Mouse (Mus musculus) hematopoietic stem cell, adult 5-6 weeks (primary cell): ENCODE results near the gene Lsg1. TPM values are rescaled to one million over a fixed set of nuclear protein-coding genes. Genes with fewer than 3 reads are reported as not detected.

Experiments
- ATAC-seq, 2 experiments: fragments of 125-278 bp in 1 of 2; replicated peaks in 1 of 2; 2 replicates each; pipeline ENCODE4 v1.8.0; 2016 to 2017; ENCODE audit warnings: inconsistent platforms in 2 of 2, mild to moderate bottlenecking in 2 of 2, moderate number of reproducible peaks in 2 of 2, low read depth in 1 of 2, moderate TSS enrichment in 1 of 2; ENCODE audit not compliant: low FRiP score in 2 of 2, poor library complexity in 2 of 2, severe bottlenecking in 2 of 2, insufficient read depth in 1 of 2, low TSS enrichment in 1 of 2
- total RNA-seq: library from RNA; stranded (forward); fragments of 172-1452, 232-1000 nt; gene quantifications from 2 replicates; pipeline ENCODE4 v1.2.3, GENCODE M21; 2017

The Lsg1 gene
- total RNA-seq = 57.5 TPM in 2 replicates

DNA sequence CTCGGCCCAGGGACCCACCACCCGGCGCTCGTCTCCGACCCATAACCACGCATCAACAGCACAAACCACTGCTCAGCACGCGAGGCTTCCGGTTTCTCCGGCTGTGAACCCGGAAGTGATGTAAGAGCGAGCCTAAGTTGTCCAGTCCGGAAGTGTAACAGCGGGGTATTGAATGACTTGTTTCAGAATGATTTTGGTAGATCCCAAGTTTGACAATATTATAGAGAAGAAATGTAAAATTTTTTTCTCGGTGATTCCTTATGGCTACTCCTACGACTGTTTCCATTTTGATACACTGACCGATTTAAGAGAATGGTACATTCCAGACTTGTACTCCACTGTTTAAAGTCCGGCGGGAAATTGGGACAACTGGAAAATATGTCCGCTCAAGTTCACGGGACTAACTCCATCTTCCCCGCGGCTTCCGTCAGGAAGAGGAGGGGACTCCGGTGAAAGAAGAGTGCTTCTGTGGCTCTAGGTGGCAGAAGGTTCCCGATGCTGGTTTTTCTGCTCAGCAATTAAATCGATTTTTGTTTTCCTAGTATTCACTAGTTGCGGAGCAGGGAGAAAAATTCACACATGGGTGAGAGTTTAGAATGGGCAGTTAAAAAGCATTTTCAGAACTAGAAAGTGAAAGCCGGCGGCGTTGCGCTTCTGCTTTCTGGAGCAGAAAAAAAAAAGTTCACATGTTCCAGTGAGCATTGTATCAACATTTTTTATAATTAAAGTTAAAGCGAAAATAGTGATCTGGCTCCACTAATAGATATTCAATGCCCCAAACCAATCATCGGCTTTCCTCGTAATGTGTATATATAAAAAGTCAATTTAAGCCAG lies at the start of gene Lsg1:
Gene Lsg1 (minus strand): TSS at position 99 of the 834 bp plus-strand sequence.
- ATAC-seq = peak; percentile 94 to 95

DNA sequence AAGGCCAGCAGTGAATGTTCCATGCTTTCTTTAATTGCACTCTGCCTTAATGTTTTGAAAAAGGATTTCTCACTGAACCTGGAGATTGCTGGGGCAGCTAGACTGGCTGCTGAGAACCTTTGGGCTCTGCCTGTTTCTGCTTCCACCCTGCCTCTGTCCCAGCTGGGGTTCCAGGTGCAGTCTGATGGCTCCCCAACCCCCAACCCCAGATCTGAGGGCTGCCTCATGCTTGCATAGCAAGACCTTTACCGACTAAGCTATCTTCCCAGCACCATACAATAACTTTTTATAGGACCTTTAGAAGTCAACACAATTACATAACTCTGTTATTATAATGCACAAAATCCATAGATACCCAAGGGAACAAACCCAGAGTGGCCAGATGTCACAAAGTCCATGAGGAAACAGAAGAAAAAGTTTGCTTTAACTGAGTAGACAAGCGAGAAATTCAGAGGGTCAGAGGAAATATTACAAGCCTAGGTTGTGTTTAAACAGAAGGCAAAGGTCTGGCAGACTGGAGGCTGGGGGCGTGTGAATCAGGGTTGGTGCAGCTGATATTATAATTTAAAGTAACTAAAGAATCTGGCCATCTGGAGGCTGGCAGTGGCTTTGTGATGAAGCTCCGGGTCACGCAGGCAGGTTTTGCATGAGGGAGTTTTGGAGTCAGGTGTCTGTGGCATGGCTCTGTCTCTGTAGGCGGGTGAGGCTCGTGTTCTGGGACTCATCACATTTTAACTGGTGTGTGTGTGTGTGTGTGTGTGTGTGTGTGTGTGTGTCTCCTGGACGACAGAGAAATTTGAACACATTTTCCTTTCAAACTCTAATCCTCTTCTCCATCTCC lies 46.7 kb upstream of the Lsg1 start:
- ATAC-seq = no peak

DNA sequence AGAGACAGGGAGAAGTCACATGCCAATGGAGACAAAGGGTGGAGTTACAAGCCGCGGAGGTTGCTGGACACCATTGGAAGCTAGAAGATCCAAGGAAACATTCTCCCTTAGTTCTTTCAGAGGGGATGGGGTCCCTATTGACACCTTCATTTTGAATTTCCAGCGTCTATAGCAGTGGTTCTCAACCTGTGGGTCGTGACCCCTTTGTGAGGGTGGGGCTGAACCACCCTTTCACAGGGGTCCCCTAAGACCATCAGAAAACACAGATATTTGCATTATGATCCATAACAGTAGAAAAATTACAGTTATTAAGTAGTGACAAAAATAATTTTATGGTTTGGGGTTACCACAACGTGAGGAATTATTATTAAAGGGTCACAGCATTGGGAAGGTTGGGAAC lies 42.1 kb upstream of the Lsg1 start:
- ATAC-seq = no peak

DNA sequence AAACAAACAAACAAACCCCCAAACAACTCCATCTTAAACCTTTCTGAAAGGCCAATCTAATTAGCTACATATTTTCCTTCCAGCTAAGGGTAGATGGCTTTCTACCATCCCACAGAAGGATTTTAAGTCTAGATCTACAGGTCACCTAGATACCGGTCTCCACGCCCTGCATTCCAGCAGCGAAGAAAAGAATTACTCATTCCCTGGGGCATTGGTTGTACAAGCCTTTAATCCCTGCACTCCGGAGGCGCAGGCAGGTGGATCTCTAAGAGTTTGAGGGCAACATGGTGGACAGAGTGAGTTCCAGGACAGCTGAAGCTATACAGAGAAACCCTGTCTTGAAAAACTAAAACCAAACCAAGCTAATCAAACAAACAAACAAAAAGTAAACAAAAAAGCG lies 41.0 kb upstream of the Lsg1 start:
- no peak for ATAC-seq

DNA sequence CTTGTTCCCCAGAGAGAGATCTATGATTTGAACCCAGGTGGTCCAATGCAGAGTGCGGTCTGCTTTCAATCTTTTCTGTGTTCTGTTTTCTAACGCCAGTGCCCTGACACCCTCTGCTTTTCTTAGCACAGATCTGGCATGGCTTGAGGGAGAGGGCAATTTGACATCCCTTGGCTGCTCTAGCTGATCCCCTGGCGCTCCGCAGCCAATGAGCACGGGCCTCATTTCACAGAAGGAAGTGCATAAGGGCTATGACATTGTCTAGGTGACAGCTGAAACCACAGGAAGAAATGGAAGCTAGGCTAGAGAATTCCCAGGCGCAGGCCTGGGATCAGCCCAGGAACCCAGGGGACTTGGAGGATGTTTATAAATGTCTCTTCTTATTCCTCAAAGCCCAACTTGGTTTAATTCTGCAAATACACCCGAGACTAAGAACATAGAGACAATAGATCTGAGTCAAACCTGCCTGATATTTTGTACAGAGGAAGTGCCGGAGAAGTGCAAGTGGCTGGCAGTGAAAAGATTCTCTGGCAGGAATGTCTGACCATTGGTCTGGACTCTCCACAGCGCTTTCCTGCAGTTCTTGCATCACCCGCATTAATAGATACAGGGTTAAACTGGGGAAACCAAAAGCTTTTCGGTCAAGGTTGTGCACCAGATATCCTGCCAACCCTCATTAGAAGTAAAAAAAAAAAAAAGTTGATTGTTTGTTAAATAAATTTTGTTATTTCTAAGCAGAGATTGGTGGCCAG lies 40.4 kb upstream of the Lsg1 start:
- ATAC-seq = no peak

DNA sequence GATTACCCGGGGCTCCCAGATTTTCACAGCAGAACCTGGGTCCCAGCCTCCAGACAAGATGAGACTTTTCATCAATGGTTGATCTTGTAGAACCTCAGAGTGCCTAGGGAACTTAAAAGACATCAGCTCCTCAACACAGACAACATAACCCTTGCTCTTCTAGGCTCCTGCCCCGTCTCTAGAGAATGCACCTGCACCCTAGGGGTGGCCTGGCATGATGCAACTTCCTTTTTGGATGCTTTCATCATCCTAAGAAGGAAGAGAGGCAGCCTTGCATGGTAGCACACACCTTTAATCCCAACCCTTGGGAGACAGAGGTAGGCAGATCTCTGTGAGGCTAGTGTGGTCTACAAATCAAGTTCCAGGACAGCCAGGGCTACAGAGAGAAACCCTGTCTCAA lies 37.2 kb upstream of the Lsg1 start:
- ATAC-seq = no peak

DNA sequence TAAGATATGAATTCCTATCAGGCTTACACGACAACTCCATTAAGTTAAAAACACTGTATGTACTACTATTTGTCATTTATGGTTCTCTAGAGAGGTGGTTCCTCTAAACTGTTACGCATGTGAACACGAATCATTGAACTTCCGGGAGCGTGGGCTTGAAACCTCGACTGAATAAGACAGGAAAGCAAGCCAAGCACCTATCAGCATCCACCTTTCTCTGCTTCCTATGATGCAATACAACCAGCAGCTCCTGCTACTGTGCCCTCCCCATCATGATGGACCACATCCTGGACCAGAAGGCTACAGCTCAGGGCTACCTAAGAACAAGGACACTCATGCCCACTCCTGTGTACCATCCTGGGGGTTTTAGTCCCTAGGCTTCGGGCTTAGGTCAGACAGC lies 36.3 kb upstream of the Lsg1 start:
- ATAC-seq = peak in 1 of 2 experiments; percentile 45; a peak in 1 of 4 replicates

DNA sequence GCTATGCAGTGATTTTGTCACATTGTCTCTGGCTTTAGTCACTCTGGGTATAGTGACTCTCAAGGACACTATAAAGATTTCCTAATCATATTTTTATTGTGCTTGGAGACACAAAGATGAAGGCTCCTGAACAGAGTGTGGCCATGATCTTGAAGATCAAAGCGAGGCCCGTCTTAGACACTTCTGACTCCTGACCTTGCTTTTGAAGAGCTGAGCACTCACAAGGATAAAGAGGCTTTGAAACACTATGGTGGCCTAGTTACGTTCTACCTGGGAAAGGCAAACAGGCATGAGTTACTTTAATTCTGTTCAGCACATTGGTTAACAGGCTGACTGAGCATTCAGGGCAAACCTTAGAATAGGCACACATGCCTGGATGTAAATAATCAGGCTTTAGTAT lies 28.9 kb upstream of the Lsg1 start:
- ATAC-seq = no peak

DNA sequence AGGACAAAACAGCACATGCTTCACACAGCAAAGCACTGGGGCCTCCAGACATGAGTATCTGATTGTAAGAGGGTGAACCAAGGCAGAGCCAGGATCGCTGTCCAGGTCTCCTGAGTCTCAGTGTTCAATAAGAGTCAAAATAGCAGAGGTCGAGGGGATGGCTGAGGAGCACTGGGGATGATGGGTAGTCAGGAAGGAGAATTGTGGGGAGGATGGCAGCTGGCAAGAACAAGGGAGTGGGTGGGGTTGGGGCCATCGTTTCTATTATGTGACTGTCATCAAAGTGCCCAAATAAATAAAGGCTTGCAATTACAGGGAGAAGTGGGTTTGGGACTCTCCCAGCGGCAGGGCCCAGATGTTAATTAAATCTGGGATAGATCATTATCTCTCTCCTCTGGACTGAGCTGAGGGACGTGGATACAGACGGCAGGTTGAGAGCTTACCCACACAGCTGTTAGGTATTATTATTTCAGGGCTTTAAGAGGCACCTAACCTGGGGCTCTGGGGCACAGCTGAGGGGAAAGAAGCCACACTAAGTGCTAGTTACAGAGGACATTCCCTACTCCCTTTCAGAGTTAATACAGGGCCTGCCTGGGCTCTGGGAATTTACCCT lies 27.4 kb upstream of the Lsg1 start:
- ATAC-seq = no peak

DNA sequence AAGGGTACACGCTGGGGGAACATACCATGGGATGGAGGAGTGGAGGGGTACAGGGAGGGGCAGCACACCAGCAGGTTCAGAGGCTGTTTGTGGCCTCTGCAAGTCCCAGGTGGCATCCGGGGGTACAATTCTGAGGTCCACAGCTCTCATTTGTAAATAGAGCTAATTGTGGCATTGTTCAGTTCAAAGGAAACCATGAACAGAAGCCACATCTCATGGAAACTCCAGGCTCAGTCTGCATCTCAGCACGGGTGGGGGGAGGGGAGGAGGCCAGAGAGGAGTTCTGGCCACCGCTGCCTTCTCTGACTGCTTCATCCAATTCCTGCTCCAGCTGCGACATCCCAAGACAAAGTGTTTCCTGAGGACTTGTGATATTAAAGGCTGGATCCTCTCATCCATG lies 26.7 kb upstream of the Lsg1 start:
- ATAC-seq = no peak

DNA sequence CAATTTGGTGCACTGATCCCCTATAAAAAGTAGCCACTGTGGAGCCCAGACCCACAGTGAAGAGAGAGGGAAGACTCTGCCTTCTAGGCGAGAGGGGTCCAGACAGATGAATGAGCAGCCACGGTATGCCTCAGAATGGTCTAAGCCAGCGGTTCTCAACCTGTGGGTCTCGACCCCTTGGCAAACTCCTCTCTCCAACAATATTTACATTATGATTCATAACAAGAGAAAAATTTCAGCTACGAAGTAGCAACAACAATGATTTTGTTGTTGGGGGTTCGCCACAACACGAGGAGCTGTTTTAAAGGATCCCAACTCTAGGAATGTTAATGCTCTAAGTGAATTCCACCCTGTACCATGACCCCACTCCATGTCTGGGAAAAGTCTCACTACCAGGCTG lies 25.7 kb upstream of the Lsg1 start:
- ATAC-seq = no peak

DNA sequence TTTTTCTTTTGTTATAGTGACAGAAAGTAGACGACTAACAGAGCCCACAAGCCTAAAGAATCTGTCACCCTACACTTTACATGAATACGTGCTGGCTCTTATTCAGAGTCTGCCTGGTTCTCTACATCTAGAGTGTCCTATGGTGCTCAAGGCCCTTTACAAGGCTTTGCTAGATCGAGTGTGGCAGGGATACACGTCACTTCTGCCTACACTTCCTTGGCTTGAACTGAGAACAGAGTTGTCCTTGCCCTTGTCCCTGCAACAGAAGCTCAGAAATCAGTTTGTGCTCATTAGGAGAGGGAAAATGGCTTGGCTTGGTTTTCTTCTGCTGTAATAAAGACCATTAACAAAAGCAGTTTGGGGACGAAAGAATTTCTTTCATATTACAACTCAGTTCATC lies 23.9 kb upstream of the Lsg1 start:
- ATAC-seq = no peak

DNA sequence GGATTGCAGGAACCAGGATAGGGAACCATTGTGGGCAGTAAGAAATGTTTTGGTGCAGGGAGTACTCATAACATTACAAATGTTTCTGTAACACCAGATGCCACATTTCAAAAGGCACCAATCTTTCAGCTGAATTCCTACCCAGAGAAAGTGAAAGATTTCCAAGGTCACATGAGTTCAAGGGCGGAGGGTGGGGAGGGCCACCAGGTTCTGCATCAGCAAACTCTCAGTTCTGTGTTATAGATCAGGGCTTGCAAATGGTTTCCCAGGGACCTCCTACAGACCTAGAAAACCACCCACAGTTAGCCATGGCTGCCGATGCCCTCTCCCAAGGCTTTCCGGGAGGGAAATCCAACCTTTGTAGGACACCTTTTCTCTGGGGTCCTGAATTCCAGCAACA lies 20.5 kb upstream of the Lsg1 start:
- no peak for ATAC-seq

DNA sequence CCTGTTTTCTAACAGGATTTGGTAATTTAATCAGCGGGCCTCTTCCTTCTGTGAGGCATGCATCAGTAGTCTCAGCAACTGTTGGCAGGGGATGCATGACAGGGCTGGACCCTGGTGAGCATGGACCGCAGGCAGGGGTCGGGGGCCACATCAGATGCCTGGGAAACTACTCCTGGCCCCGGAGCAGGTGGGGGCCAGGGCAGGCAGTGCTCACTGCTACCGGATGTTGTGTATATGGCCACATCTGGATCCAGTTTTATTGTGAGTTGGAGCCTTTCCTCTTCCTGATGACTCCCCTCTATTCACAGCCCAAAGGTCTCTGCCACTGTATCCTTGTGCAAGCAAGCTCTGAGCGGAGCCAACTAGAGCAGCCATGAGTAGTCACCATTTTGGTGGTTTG lies 18.1 kb upstream of the Lsg1 start:
- ATAC-seq = no peak

DNA sequence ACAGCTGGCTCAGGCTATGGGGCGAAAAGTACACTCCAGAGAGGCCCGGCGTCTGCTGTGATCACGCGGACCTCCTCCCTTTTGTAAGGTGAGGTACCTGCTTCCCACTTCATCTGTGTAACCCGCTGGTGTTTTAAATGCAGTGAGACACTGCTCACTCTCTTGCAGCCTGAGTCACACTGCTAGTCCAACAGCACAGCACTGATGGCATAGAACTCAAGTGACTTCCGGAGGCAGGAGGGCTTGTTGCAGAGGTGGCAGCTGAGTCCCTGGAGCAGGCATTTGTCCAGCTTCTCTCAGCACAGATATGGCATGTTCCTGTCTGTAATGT lies 17.4 kb upstream of the Lsg1 start:
- ATAC-seq = no peak

DNA sequence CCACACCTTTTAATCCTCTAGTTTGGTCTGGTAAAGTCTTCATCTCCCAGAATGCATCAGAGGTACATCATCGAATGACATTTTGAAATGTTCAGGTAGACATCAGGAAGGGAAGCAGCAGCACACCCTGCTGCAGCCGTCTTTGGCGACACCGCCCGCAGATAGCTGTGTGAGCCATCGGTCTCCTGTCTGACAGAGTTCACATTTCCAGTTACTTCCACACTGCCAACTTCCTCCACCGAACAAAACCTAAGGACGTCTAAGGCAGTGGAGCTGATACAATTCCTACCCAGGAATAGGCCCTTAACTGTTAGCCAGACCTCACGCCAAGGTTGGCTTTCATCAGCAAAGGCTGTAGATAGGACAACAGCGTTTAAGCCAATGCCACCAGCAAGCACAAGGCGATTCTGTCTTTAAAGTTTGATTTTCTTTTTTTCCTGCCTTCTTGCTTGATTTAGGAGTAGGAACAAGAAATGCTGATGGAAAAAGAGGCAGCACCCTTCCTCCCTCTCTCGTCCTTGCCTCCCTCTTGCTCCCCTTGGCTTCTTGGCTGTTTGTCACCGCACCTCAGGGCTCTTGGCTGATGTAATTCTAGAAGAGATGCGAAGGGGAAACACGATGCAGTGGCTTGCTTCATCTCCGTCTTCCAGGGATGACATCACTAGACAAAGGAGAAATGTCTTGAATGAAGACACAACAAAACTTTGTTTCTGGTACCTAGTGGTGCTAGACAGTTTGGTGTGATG lies 16.8 kb upstream of the Lsg1 start:
- ATAC-seq = no peak

DNA sequence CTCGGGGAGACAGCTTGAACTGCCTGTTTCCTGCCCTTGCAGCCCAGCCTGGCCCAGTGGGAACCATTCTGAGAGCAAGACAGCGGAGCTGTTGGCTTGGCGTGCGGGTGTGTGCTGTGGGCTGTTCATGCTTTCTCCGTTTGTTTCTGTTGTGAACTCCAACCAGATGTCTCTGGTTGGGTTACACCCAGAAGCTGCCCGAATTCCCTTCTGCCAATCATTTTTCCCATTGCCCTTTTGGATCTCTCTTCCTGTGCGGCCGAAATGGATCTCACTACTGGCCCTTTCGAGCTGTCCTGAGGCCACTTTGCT lies 16.1 kb upstream of the Lsg1 start:
- ATAC-seq = no peak
